12 mouse cellular contexts compared by ENCODE assay signal in the genomic region with DNA sequence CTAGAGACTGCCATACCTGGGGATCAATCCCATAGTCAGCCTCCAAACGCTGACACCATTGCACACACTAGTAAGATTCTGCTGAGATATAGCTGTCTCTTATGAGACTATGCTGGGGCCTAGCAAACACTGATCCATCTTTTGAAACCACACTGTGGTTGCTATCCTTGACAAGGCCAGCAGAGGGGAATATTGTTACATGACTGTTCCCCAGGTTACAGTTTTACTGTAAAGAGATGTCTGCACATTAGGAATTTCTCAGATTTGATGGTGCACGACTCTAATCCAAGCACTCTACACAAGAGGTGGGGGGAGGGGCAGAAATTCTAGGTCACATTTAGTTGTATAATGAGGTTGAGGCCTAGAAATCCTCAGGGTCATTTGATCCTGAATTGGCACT. TPM values are rescaled to one million over a fixed set of nuclear protein-coding genes. Genes with fewer than 3 reads are reported as not detected.
A peak's percentile ranks its signal among the peaks of the same experiment; 100 is the strongest.
DNase-seq lines count a peak whose midpoint lies in the region; ATAC-seq and TF ChIP-seq lines count a peak whose summit lies in the region.
"Had no signal": no experiment of that assay in that cellular context is flagged by ENCODE, and none has a peak within 500 bp of the region (broad histone marks: within the 10 kb centered on the region; RNA-seq: fewer than 3 reads in every experiment).

No protein-coding gene starts in this region.

- no peak for TF ChIP-seq POLR2A in heart, adult 2 months (IDR thresholded peaks at IDR 0.05; ENCODE audit: insufficient read depth, low read depth, low read length)

- H3K4me3 ChIP-seq in kidney, postnatal 0 days (replicated peaks; ENCODE audit: low read depth, low read length): no peak overlapping the region
- no peak overlapping the region for H3K4me3 ChIP-seq in kidney, embryonic 14.5 days (ENCODE audit: low read length)
- H3K4me3 ChIP-seq in stomach, postnatal 0 days (ENCODE audit: low read depth, low read length): no peak overlapping the region
- no peak overlapping the region for H3K4me3 ChIP-seq in heart, adult 2 months
- H3K4me3 ChIP-seq: limb, embryonic 13.5 days had no signal

- H3K79me2 ChIP-seq in heart, adult 2 months (replicated peaks; ENCODE audit: control insufficient read depth, insufficient read depth, low read length): no peaks in the 10 kb centered on the region

- no peaks in the 10 kb centered on the region for H3K9me3 ChIP-seq in kidney, postnatal 0 days (replicated peaks; ENCODE audit: low read length)
- H3K9me3 ChIP-seq in kidney, embryonic 14.5 days (ENCODE audit: control insufficient read depth, low read length): no peaks in the 10 kb centered on the region
- H3K9me3 ChIP-seq in stomach, postnatal 0 days (ENCODE audit: control insufficient read depth, low read length): no peaks in the 10 kb centered on the region
- H3K9me3 ChIP-seq: limb, embryonic 13.5 days had no signal

- no peaks in the 10 kb centered on the region for H3K36me3 ChIP-seq in kidney, postnatal 0 days (ENCODE audit: insufficient read depth, low read length)
- no peaks in the 10 kb centered on the region for H3K36me3 ChIP-seq in kidney, embryonic 14.5 days (ENCODE audit: control insufficient read depth, insufficient read depth, low read length)
- H3K36me3 ChIP-seq in stomach, postnatal 0 days (ENCODE audit: control insufficient read depth, insufficient read depth, low read length): no peaks in the 10 kb centered on the region
- no peaks in the 10 kb centered on the region for H3K36me3 ChIP-seq in heart, adult 2 months (ENCODE audit: control insufficient read depth, insufficient read depth, low read length)
- H3K36me3 ChIP-seq: limb, embryonic 13.5 days had no signal

- no peak overlapping the region for H3K9ac ChIP-seq in kidney, postnatal 0 days (ENCODE audit: low read depth, low read length)
- H3K9ac ChIP-seq in kidney, embryonic 14.5 days (ENCODE audit: low read depth, low read length): no peak overlapping the region
- no peak overlapping the region for H3K9ac ChIP-seq in stomach, postnatal 0 days (ENCODE audit: low read length)
- H3K9ac ChIP-seq in heart, adult 2 months (ENCODE audit: low read depth, low read length): no peak overlapping the region
- H3K9ac ChIP-seq: limb, embryonic 13.5 days had no signal

- H3K27ac ChIP-seq in kidney, postnatal 0 days: no peak overlapping the region
- H3K27ac ChIP-seq in kidney, embryonic 14.5 days (ENCODE audit: low read depth, low read length): no peak overlapping the region
- H3K27ac ChIP-seq in stomach, postnatal 0 days (replicated peaks): no peak overlapping the region
- H3K27ac ChIP-seq in heart, adult 2 months: no peak overlapping the region
- H3K27ac ChIP-seq: limb, embryonic 13.5 days had no signal

- peak; percentile 58 for TF ChIP-seq CTCF in kidney, postnatal 0 days (IDR thresholded peaks at IDR 0.05; ENCODE audit: low read depth)
- TF ChIP-seq CTCF in stomach, postnatal 0 days (IDR thresholded peaks at IDR 0.05; ENCODE audit: low read depth): peak; percentile 47
- no peak for TF ChIP-seq CTCF in heart, adult 2 months (IDR thresholded peaks at IDR 0.05)

- ATAC-seq in kidney, postnatal 0 days (replicated peaks; ENCODE audit: low FRiP score, low read depth): 0 out of 2 replicates have a peak, but pooled peaks have one; percentile 49
- no peak for ATAC-seq in kidney, embryonic 14.5 days (ENCODE audit: low FRiP score, low TSS enrichment)
- ATAC-seq in stomach, postnatal 0 days (ENCODE audit: low FRiP score, low TSS enrichment): no peak

- H3K4me1 ChIP-seq in kidney, postnatal 0 days (replicated peaks; ENCODE audit: insufficient read depth, low read length): no peaks in the 10 kb centered on the region
- H3K4me1 ChIP-seq in kidney, embryonic 14.5 days (ENCODE audit: control insufficient read depth, insufficient read depth, low read length): no peaks in the 10 kb centered on the region
- no peaks in the 10 kb centered on the region for H3K4me1 ChIP-seq in stomach, postnatal 0 days (replicated peaks; ENCODE audit: control insufficient read depth, insufficient read depth)
- no peaks in the 10 kb centered on the region for H3K4me1 ChIP-seq in heart, adult 2 months (ENCODE audit: control insufficient read depth, insufficient read depth, low read length)
- H3K4me1 ChIP-seq: limb, embryonic 13.5 days had no signal

- DNase-seq in kidney, postnatal 0 days (ENCODE audit: low spot score): peak; percentile 33
- peak; percentile 25 to 44 for DNase-seq in right cerebral cortex, postnatal 10 days (ENCODE audit: low spot score in 2 of 2)
- no peak for DNase-seq in right cerebral cortex, adult 18-20 months
- DNase-seq in R1 (ENCODE audit: low read depth, low spot score): peak; percentile 83
- DNase-seq in stomach, postnatal 0 days (ENCODE audit: low spot score): no peak
- DNase-seq in heart, adult 2 months: no peak
- DNase-seq: heart, adult 11 months; kidney, postnatal 14 days had no signal

- H3K27me3 ChIP-seq in kidney, postnatal 0 days (ENCODE audit: insufficient read depth, low read length): no peaks in the 10 kb centered on the region
- H3K27me3 ChIP-seq in kidney, embryonic 14.5 days (ENCODE audit: control insufficient read depth, insufficient read depth, low read length): no peaks in the 10 kb centered on the region
- no peaks in the 10 kb centered on the region for H3K27me3 ChIP-seq in stomach, postnatal 0 days (ENCODE audit: control insufficient read depth, insufficient read depth, low read length)
- H3K27me3 ChIP-seq in heart, adult 2 months (ENCODE audit: control insufficient read depth, insufficient read depth, low read length): no peaks in the 10 kb centered on the region
- H3K27me3 ChIP-seq: limb, embryonic 13.5 days had no signal

- TF ChIP-seq EP300 in stomach, postnatal 0 days (optimal IDR thresholded peaks at IDR 0.05): no peak
- no peak for TF ChIP-seq EP300 in heart, adult 2 months (IDR thresholded peaks at IDR 0.05; ENCODE audit: insufficient read depth, low read depth, low read length)

- 39% methylated on average over 2 of the region's 2 CpGs for WGBS in kidney, postnatal 0 days
- 50% methylated on average over 2 of the region's 2 CpGs for WGBS in kidney, embryonic 14.5 days
- WGBS in stomach, postnatal 0 days: 53% methylated on average over 2 of the region's 2 CpGs
- WGBS in heart, adult 2 months: 51% methylated on average over 2 of the region's 2 CpGs

- intact Hi-C loops in heart, adult 2 months (cut with DNase I): no loop called here

- H3K4me2 ChIP-seq in kidney, postnatal 0 days (ENCODE audit: low read length): no peak overlapping the region
- H3K4me2 ChIP-seq in kidney, embryonic 14.5 days (replicated peaks; ENCODE audit: low read depth, low read length): no peak overlapping the region
- H3K4me2 ChIP-seq in stomach, postnatal 0 days (replicated peaks; ENCODE audit: low read depth): no peak overlapping the region
- H3K4me2 ChIP-seq: limb, embryonic 13.5 days had no signal

RNA-seq across cellular contexts. Expression of gene Mbd3l1, which starts 29.9 kb away (rescaled TPM):
- polyA plus RNA-seq in kidney, postnatal 0 days (2015; fragmentation: Nextera tagmentation; extraction: Ambion mirVana): not detected in 2 replicates
- polyA plus RNA-seq in kidney, embryonic 14.5 days (2014; fragmentation: Nextera tagmentation; extraction: Ambion mirVana): not detected in 2 replicates
- not detected in 2 replicates for polyA plus RNA-seq in stomach, postnatal 0 days (2015; fragmentation: Nextera tagmentation; extraction: Ambion mirVana)
- not detected for total RNA-seq in heart, adult 2 months (2021)
- polyA plus RNA-seq in heart, adult 2 months (2012; rRNA removed): not detected in 2 replicates
- total RNA-seq: heart, postnatal 25 days had no signal
- polyA plus RNA-seq: limb, embryonic 13.5 days; lung, embryonic 16.5 days had no signal

RNA-seq across cellular contexts. Expression of gene Zfp558, which starts 30.0 kb away (rescaled TPM):
- polyA plus RNA-seq in kidney, postnatal 0 days (2015; fragmentation: Nextera tagmentation; extraction: Ambion mirVana): 4.9 TPM in 2 replicates
- polyA plus RNA-seq in kidney, embryonic 14.5 days (2014; fragmentation: Nextera tagmentation; extraction: Ambion mirVana): 3.8 and 7.8 TPM in 2 replicates
- polyA plus RNA-seq in stomach, postnatal 0 days (2015; fragmentation: Nextera tagmentation; extraction: Ambion mirVana): 1.3 TPM in 2 replicates
- 1 to 10 TPM; 1.0 to 1.1 TPM for total RNA-seq in heart, adult 2 months (2021)
- polyA plus RNA-seq in heart, adult 2 months (2012; rRNA removed): 0.04 and 1.5 TPM in 2 replicates

Comparison
In these comparisons a context has a peak if more than half of its experiments do, and no peak if none do; other contexts are left out.
1. DNase-seq: peak in kidney, postnatal 0 days (single experiment), right cerebral cortex, postnatal 10 days (2 of 2) and R1 (single experiment); none in right cerebral cortex, adult 18-20 months (single experiment), stomach, postnatal 0 days (single experiment) and heart, adult 2 months (0 of 2).